Mouse (Mus musculus) limb, embryonic 13.5 days (tissue): Measurements from ENCODE around the gene Myo9a. TPM values are rescaled to one million over a fixed set of nuclear protein-coding genes. Genes with fewer than 3 reads are reported as not detected.

ENCODE experiments used
- ATAC-seq: fragments of 200-750 bp; cut with Nextera tagmentation; 2 replicates; pipeline ENCODE4 v1.8.0; 2017; ENCODE audit warnings: low read depth, moderate number of reproducible peaks, moderate TSS enrichment; ENCODE audit not compliant: low FRiP score
- H3K27ac ChIP-seq: fragments of 300-500 bp; sonication (generic); 2 replicates; pipeline ENCODE4 v1.5.1; 2015; ENCODE audit warnings: inconsistent platforms, mild to moderate bottlenecking, moderate library complexity
- H3K27me3 ChIP-seq: fragments of 300-500 bp; sonication (generic); 2 replicates; pipeline ENCODE4 v1.6.1; 2015; ENCODE audit warnings: mild to moderate bottlenecking, inconsistent platforms
- H3K36me3 ChIP-seq: fragments of 300-500 bp; sonication (generic); 2 replicates; pipeline ENCODE4 v1.6.1; 2015; ENCODE audit warnings: inconsistent platforms, mild to moderate bottlenecking, moderate library complexity
- H3K4me1 ChIP-seq: fragments of 300-500 bp; sonication (generic); 2 replicates; pipeline ENCODE4 v1.6.1; 2015; ENCODE audit warnings: inconsistent platforms
- H3K4me2 ChIP-seq: fragments of 300-500 bp; sonication (generic); replicated peaks from 2 replicates; pipeline ENCODE4 v1.6.1; 2015; ENCODE audit warnings: inconsistent platforms, mild to moderate bottlenecking, moderate library complexity
- H3K4me3 ChIP-seq: fragments of 300-500 bp; sonication (generic); 2 replicates; pipeline ENCODE4 v1.5.1; 2015; ENCODE audit warnings: moderate library complexity, mild to moderate bottlenecking, inconsistent platforms
- H3K9ac ChIP-seq: fragments of 300-500 bp; sonication (generic); 2 replicates; pipeline ENCODE4 v1.6.1; 2015; ENCODE audit warnings: mild to moderate bottlenecking, inconsistent platforms
- H3K9me3 ChIP-seq: fragments of 300-500 bp; sonication (generic); 2 replicates; pipeline ENCODE4 v1.6.1; 2016; ENCODE audit warnings: inconsistent platforms
- WGBS: fragments of 180-500 bp; shearing (Covaris S2); methylation state at CpG from one replicate; pipeline ENCODE4 v1.1.7; 2015; 5-methylcytosine and 5-hydroxymethylcytosine counted together
- polyA plus RNA-seq: library from polyadenylated mRNA; unstranded; fragments of >200 nt; fragmentation: Nextera tagmentation; extraction: Ambion mirVana; gene quantifications from 2 replicates; pipeline ENCODE4 v1.2.1, GENCODE M21; 2015

The Myo9a gene
- 16.8 and 17.5 TPM in 2 replicates for polyA plus RNA-seq

- Histone ChIP-seq H3K36me3 (no peaks in the 10 kb centered on the region), H3K4me3 (peak within 1 kb of the TSS; percentile 84), H3K27me3 (no peaks in the 10 kb centered on the region), H3K9ac (peak within 1 kb of the TSS; percentile 84), H3K4me1 (peaks cover 14% of the 10 kb centered on the region), H3K27ac (peak within 1 kb of the TSS; percentile 94), H3K9me3 (no peaks in the 10 kb centered on the region), H3K4me2 (peak within 1 kb of the TSS; percentile 77)
- ATAC-seq, result peak; percentile 96
- under 1% methylated on average over 49 of the region's 59 CpGs for WGBS
Measured at GRCm38 (mm10) chr9:59750267-59751065, at the start of gene Myo9a, which contains the start of gene Senp8. TSS of gene Myo9a (plus strand) at chr9:59750896. TSS of gene Senp8 (minus strand) at chr9:59750710.

GRCm38 (mm10) chr9:59701094-59701493 lies 49.6 kb upstream of the Myo9a start:
- no peak overlapping the region for H3K27ac ChIP-seq
- no peak overlapping the region for H3K9ac ChIP-seq
- no peaks in the 10 kb centered on the region for H3K9me3 ChIP-seq
- 90% methylated on average over 7 of the region's 7 CpGs for WGBS
- H3K36me3 ChIP-seq, result no peaks in the 10 kb centered on the region
- ATAC-seq, result no peak
- no peaks in the 10 kb centered on the region; the same call in 1 of the 2 replicates for H3K4me1 ChIP-seq
- no peak overlapping the region for H3K4me2 ChIP-seq
- H3K4me3 ChIP-seq, result no peak overlapping the region
- no peaks in the 10 kb centered on the region for H3K27me3 ChIP-seq

- Histone ChIP-seq H3K9ac (no peak overlapping the region), H3K4me1 (no peaks in the 10 kb centered on the region; the same call in 1 of the 2 replicates), H3K9me3 (no peaks in the 10 kb centered on the region), H3K4me2 (no peak overlapping the region), H3K27me3 (no peaks in the 10 kb centered on the region), H3K36me3 (no peaks in the 10 kb centered on the region), H3K27ac (no peak overlapping the region), H3K4me3 (no peak overlapping the region)
- 52% methylated on average over 6 of the region's 6 CpGs for WGBS
- no peak for ATAC-seq
Measured at GRCm38 (mm10) chr9:59703099-59703498, 47.6 kb upstream of the Myo9a start.

GRCm38 (mm10) chr9:59706850-59707825 lies 43.6 kb upstream of the Myo9a start:
- WGBS, result 58% methylated on average over 10 of the region's 10 CpGs
- no peak for ATAC-seq
- H3K9me3 ChIP-seq, result no peaks in the 10 kb centered on the region
- H3K4me2 ChIP-seq, result no peak overlapping the region
- no peak overlapping the region for H3K9ac ChIP-seq
- H3K27me3 ChIP-seq, result no peaks in the 10 kb centered on the region
- H3K36me3 ChIP-seq, result no peaks in the 10 kb centered on the region
- H3K27ac ChIP-seq, result no peak overlapping the region
- H3K4me1 ChIP-seq, result no peaks in the 10 kb centered on the region
- H3K4me3 ChIP-seq, result no peak overlapping the region

GRCm38 (mm10) chr9:59709225-59709624 lies 41.5 kb upstream of the Myo9a start:
- ATAC-seq, result no peak
- no peak overlapping the region for H3K9ac ChIP-seq
- H3K4me2 ChIP-seq, result no peak overlapping the region
- WGBS, result 88% methylated on average over 3 of the region's 3 CpGs
- no peak overlapping the region for H3K27ac ChIP-seq
- no peak overlapping the region for H3K4me3 ChIP-seq
- H3K4me1 ChIP-seq, result no peaks in the 10 kb centered on the region
- H3K27me3 ChIP-seq, result no peaks in the 10 kb centered on the region
- H3K9me3 ChIP-seq, result no peaks in the 10 kb centered on the region
- no peaks in the 10 kb centered on the region for H3K36me3 ChIP-seq

GRCm38 (mm10) chr9:59716275-59716898 lies 34.3 kb upstream of the Myo9a start:
- H3K4me3 ChIP-seq, result no peak overlapping the region
- 64% methylated on average over 7 of the region's 7 CpGs for WGBS
- no peak overlapping the region for H3K9ac ChIP-seq
- ATAC-seq, result no peak
- no peaks in the 10 kb centered on the region for H3K36me3 ChIP-seq
- no peak overlapping the region for H3K4me2 ChIP-seq
- H3K9me3 ChIP-seq, result no peaks in the 10 kb centered on the region
- no peak overlapping the region for H3K27ac ChIP-seq
- H3K4me1 ChIP-seq, result no peaks in the 10 kb centered on the region
- no peaks in the 10 kb centered on the region for H3K27me3 ChIP-seq

- WGBS, result 86% methylated on average over 4 of the region's 4 CpGs
- Histone ChIP-seq H3K9me3 (no peaks in the 10 kb centered on the region), H3K27me3 (no peaks in the 10 kb centered on the region), H3K4me2 (no peak overlapping the region), H3K4me1 (peaks cover 1% of the 10 kb centered on the region), H3K4me3 (no peak overlapping the region), H3K9ac (no peak overlapping the region), H3K27ac (no peak overlapping the region), H3K36me3 (no peaks in the 10 kb centered on the region)
- no peak for ATAC-seq
Measured at GRCm38 (mm10) chr9:59718237-59718636, 32.5 kb upstream of the Myo9a start.

- H3K27ac ChIP-seq, result no peak overlapping the region
- H3K36me3 ChIP-seq, result no peaks in the 10 kb centered on the region
- ATAC-seq, result no peak
- H3K27me3 ChIP-seq, result no peaks in the 10 kb centered on the region
- H3K9ac ChIP-seq, result no peak overlapping the region
- WGBS, result 80% methylated on average over 5 of the region's 5 CpGs
- no peak overlapping the region for H3K4me2 ChIP-seq
- H3K9me3 ChIP-seq, result no peaks in the 10 kb centered on the region
- H3K4me1 ChIP-seq, result peaks cover 21% of the 10 kb centered on the region
- no peak overlapping the region for H3K4me3 ChIP-seq
Measured at GRCm38 (mm10) chr9:59721144-59721543, 29.6 kb upstream of the Myo9a start.

GRCm38 (mm10) chr9:59723096-59723657 lies 27.5 kb upstream of the Myo9a start:
- Histone ChIP-seq H3K27ac (peak overlapping the region; percentile 49), H3K4me3 (0 out of 2 replicates have a peak overlapping the region, but pooled peaks have one; percentile 21), H3K27me3 (no peaks in the 10 kb centered on the region), H3K36me3 (no peaks in the 10 kb centered on the region), H3K9ac (no peak overlapping the region; the same call in 1 of the 2 replicates), H3K9me3 (no peaks in the 10 kb centered on the region), H3K4me2 (peak overlapping the region; percentile 58), H3K4me1 (peaks cover 21% of the 10 kb centered on the region)
- WGBS, result 13% methylated on average over 10 of the region's 10 CpGs
- ATAC-seq, result peak; percentile 34

- peak overlapping the region; percentile 58 for H3K4me2 ChIP-seq
- no peak overlapping the region for H3K9ac ChIP-seq
- WGBS, result 41% methylated on average over 8 of the region's 8 CpGs
- ATAC-seq, result peak; percentile 70
- no peaks in the 10 kb centered on the region for H3K27me3 ChIP-seq
- H3K4me3 ChIP-seq, result no peak overlapping the region
- H3K4me1 ChIP-seq, result peaks cover 21% of the 10 kb centered on the region
- peak overlapping the region; percentile 49 for H3K27ac ChIP-seq
- H3K9me3 ChIP-seq, result no peaks in the 10 kb centered on the region
- H3K36me3 ChIP-seq, result no peaks in the 10 kb centered on the region
Measured at GRCm38 (mm10) chr9:59723791-59724442, 26.8 kb upstream of the Myo9a start.

GRCm38 (mm10) chr9:59725515-59725914 lies 25.2 kb upstream of the Myo9a start:
- ATAC-seq, result no peak
- H3K9me3 ChIP-seq, result no peaks in the 10 kb centered on the region
- peaks cover 21% of the 10 kb centered on the region for H3K4me1 ChIP-seq
- no peak overlapping the region for H3K4me2 ChIP-seq
- no peak overlapping the region for H3K27ac ChIP-seq
- H3K27me3 ChIP-seq, result no peaks in the 10 kb centered on the region
- H3K4me3 ChIP-seq, result no peak overlapping the region
- WGBS, result 73% methylated on average over 10 of the region's 10 CpGs
- no peak overlapping the region for H3K9ac ChIP-seq
- H3K36me3 ChIP-seq, result no peaks in the 10 kb centered on the region
